Mouse (Mus musculus) lung, adult 2 months (tissue): ENCODE measurements around the gene Smc1b.

Source experiments
- CTCF ChIP-seq: fragments of 200-500 bp; IDR thresholded peaks from 2 replicates; pipeline ENCODE4 v1.5.1; 2011; ENCODE audit warnings: mild to moderate bottlenecking, low read length, control low read depth; ENCODE audit not compliant: insufficient read depth
- POLR2A ChIP-seq: fragments of 200-500 bp; IDR thresholded peaks from 2 replicates; pipeline ENCODE4 v1.6.1; 2011; ENCODE audit warnings: low read depth, mild to moderate bottlenecking, control low read depth, low read length, borderline replicate concordance; ENCODE audit errors: extremely low read depth

DNA sequence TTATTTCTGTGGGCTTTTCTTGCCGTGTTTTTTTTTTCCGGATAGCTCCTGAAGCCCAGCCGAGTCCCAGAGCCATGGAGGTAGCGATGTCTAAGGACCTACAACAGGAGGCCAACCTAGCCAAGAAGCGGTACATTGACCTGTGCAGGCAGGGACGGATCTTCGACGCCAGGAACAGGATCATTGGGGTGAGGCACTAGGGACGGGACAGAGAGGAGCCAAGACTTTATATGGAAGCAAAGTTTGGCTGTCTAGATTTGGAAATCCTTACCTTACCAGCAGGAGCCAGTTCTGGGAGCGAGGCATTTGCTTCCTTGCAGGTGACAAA, 393 bp upstream of the Smc1b start:
- no peak for TF ChIP-seq CTCF
- TF ChIP-seq POLR2A = no peak
